ENCODE assay signal across 8 mouse cellular contexts in the genomic region with DNA sequence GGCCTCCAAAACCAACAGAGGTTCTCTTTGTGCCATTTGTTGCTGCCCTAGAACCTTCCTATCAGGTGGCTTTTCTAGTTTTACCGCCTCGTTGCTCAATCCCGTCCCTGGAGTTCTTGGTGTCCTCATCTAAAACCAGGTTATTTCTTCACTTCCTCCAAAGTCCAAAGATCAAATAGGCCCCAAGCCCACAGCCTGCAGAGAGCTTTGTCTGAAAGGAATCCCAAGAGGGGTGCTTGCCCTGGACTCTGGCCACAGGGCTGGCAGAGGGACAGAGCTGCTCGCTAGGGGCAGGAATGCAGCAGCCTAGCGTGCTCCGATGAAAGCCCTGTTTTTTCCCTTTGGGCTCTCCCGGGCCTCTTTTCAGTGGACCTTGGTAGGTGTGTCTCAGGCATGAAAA. TPM values are rescaled to one million over a fixed set of nuclear protein-coding genes. Genes with fewer than 3 reads are reported as not detected.
A peak's percentile ranks its signal among the peaks of the same experiment; 100 is the strongest.
DNase-seq lines count a peak whose midpoint lies in the region.

No protein-coding gene starts in this region.

- H3K27ac ChIP-seq in forebrain, embryonic 10.5 days, result peak overlapping the region; percentile 83

- intact Hi-C loops in heart, postnatal 14 days (cut with DNase I), result no loop called here
- intact Hi-C loops in left cerebral cortex, postnatal 4 days (cut with DNase I), result loop anchor here (2.0 kb wide), 2 partner anchors 72 to 82 kb away; a partner anchor contains a TSS

- no peaks in the 10 kb centered on the region for H3K9me3 ChIP-seq in forebrain, embryonic 10.5 days
- H3K9me3 ChIP-seq in megakaryocyte, embryonic 14.5 days, result no peaks in the 10 kb centered on the region

- H3K4me1 ChIP-seq in forebrain, embryonic 10.5 days, result peaks cover 54% of the 10 kb centered on the region
- peaks cover 42% of the 10 kb centered on the region for H3K4me1 ChIP-seq in megakaryocyte, embryonic 14.5 days

- H3K4me3 ChIP-seq in forebrain, embryonic 10.5 days, result peak overlapping the region; percentile 58
- peak overlapping the region; percentile 90 for H3K4me3 ChIP-seq in megakaryocyte, embryonic 14.5 days (replicated peaks)

- 36% methylated on average over 7 of the region's 7 CpGs for WGBS in forebrain, embryonic 10.5 days

- H3K27me3 ChIP-seq in forebrain, embryonic 10.5 days (ENCODE audit: poor library complexity, severe bottlenecking), result no peaks in the 10 kb centered on the region
- H3K27me3 ChIP-seq in megakaryocyte, embryonic 14.5 days (replicated peaks), result peaks cover 2% of the 10 kb centered on the region

- no peaks in the 10 kb centered on the region for H3K36me3 ChIP-seq in forebrain, embryonic 10.5 days (replicated peaks)
- no peaks in the 10 kb centered on the region for H3K36me3 ChIP-seq in megakaryocyte, embryonic 14.5 days (replicated peaks; ENCODE audit: low read length)

- peak; percentile 54 for DNase-seq in 3T3-L1 (ENCODE audit: low read depth, low spot score)
- DNase-seq in adrenal gland, postnatal 10 days, result peak; percentile 87
- DNase-seq in forebrain, embryonic 10.5 days (ENCODE audit: extremely low spot score, low spot score), result no peak
- DNase-seq in heart, postnatal 14 days, result peak; percentile 71 to 82
- peak; percentile 74 for DNase-seq in left cerebral cortex, postnatal 4 days
- DNase-seq in urinary bladder, postnatal 14 days (ENCODE audit: low spot score), result peak; percentile 62
- DNase-seq in spleen, adult 18-20 months, result no peak

RNA-seq across cellular contexts. Expression of a gene that starts 1.0 kb away (rescaled TPM):
- total RNA-seq in adrenal gland, postnatal 10 days (2021), result 10 to 100 TPM; 20.8 to 22.1 TPM
- 6.3 and 6.4 TPM in 2 replicates for polyA plus RNA-seq in forebrain, embryonic 10.5 days (2016; fragmentation: Nextera tagmentation; extraction: Ambion mirVana)
- 1 to 10 TPM; 7.5 to 8.6 TPM for total RNA-seq in heart, postnatal 14 days (2021)
- total RNA-seq in left cerebral cortex, postnatal 4 days (2021), result 10 to 100 TPM; 12.7 to 14.1 TPM
- polyA plus RNA-seq in megakaryocyte, embryonic 14.5 days (2012; ENCODE audit: insufficient read depth, low replicate concordance), result 2.4 and 3.8 TPM in 2 replicates

RNA-seq across cellular contexts. Expression of a gene that starts 13.5 kb away (rescaled TPM):
- total RNA-seq in adrenal gland, postnatal 10 days (2021), result 1 to 10 TPM; 1.1 to 3.1 TPM
- 0.22 and 0.27 TPM in 2 replicates for polyA plus RNA-seq in forebrain, embryonic 10.5 days (2016; fragmentation: Nextera tagmentation; extraction: Ambion mirVana)
- total RNA-seq in heart, postnatal 14 days (2021), result 10 to 100 TPM; 11.4 to 12.0 TPM
- total RNA-seq in left cerebral cortex, postnatal 4 days (2021), result 1 to 10 TPM; 3.9 to 4.1 TPM
- not detected in 2 replicates for polyA plus RNA-seq in megakaryocyte, embryonic 14.5 days (2012; ENCODE audit: insufficient read depth, low replicate concordance)

RNA-seq across cellular contexts. Expression of a gene that starts 54.1 kb away (rescaled TPM):
- 10 to 100 TPM; 13.7 to 17.4 TPM for total RNA-seq in adrenal gland, postnatal 10 days (2021)
- polyA plus RNA-seq in forebrain, embryonic 10.5 days (2016; fragmentation: Nextera tagmentation; extraction: Ambion mirVana), result not detected in 2 replicates
- total RNA-seq in heart, postnatal 14 days (2021), result under 1 TPM; 0.68 to 0.96 TPM
- total RNA-seq in left cerebral cortex, postnatal 4 days (2021), result not detected
- polyA plus RNA-seq in megakaryocyte, embryonic 14.5 days (2012; ENCODE audit: insufficient read depth, low replicate concordance), result 1.1 TPM in 1 of 2 replicates, not detected in the other

Comparison
In these comparisons a context has a peak if more than half of its experiments do, and no peak if none do; other contexts are left out.
1. DNase-seq: peak in 3T3-L1 (single experiment), adrenal gland, postnatal 10 days (single experiment), heart, postnatal 14 days (2 of 2), left cerebral cortex, postnatal 4 days (single experiment) and urinary bladder, postnatal 14 days (single experiment); none in forebrain, embryonic 10.5 days (single experiment) and spleen, adult 18-20 months (0 of 2).
2. RNA of a gene that starts 54.1 kb away (total RNA-seq): 13.7 to 17.4 TPM in adrenal gland, postnatal 10 days; 0.68 to 0.96 TPM in heart, postnatal 14 days and not detected in left cerebral cortex, postnatal 4 days; every median in the first group is over 4 times any median in the second.